Mouse (Mus musculus) intestine, embryonic 14.5 days (tissue): ENCODE data around the gene Kitl. TPM values are rescaled to one million over a fixed set of nuclear protein-coding genes. Genes with fewer than 3 reads are reported as not detected.

Experiments used
- microRNA-seq: library from miRNA; unstranded; fragments of <30 nt; microRNA quantifications from one replicate; pipeline ENCODE4, GENCODE M21; 2016
- polyA plus RNA-seq: library from polyadenylated mRNA; unstranded; fragments of >200 nt; fragmentation: Nextera tagmentation; extraction: Ambion mirVana; gene quantifications from 2 replicates; pipeline ENCODE4 v1.2.1, GENCODE M21; 2014

The Kitl gene
- polyA plus RNA-seq, 1 experiment from 2014 or later, result 40.2 TPM

Small RNAs within 50 kb of the gene (microRNA-seq; reads per million reads assigned to microRNA genes)
- gene Gm22918, result not detected
- not detected for gene Gm25287
